Mouse (Mus musculus) bone marrow, adult 2 months (tissue): ENCODE results near the gene H2afy2.

ENCODE experiments used
- CTCF ChIP-seq: fragments of 200-500 bp; IDR thresholded peaks from 2 replicates; pipeline ENCODE4 v1.5.1; 2011; ENCODE audit warnings: low read length, control low read depth; ENCODE audit not compliant: control insufficient read depth, insufficient read depth
- POLR2A ChIP-seq: fragments of 200-500 bp; IDR thresholded peaks from 2 replicates; pipeline ENCODE4 v1.6.1; 2011; ENCODE audit warnings: low read depth, mild to moderate bottlenecking, control low read depth, low read length, borderline replicate concordance; ENCODE audit not compliant: control insufficient read depth

- no peak for TF ChIP-seq CTCF
- no peak for TF ChIP-seq POLR2A
Measured at GRCm38 (mm10) chr10:61822968-61823730, 39.2 kb upstream of the H2afy2 start.
